Comparison of ENCODE assay signal across 8 mouse cellular contexts in genomic region chr14:17659686-17660328, GRCm38 (mm10). TPM values are rescaled to one million over a fixed set of nuclear protein-coding genes. Genes with fewer than 3 reads are reported as not detected.
DNase-seq lines count a peak whose midpoint lies in the region; ATAC-seq and TF ChIP-seq lines count a peak whose summit lies in the region.

Thrb (plus strand) TSS chr14:17660261.

- H3K27ac ChIP-seq in cerebellum, adult 2 months (ENCODE audit: insufficient read depth, low read length), result peak within 1 kb of the TSS; percentile 3; the same call in 1 of the 2 replicates
- peak within 1 kb of the TSS; percentile 97 for H3K27ac ChIP-seq in gastrocnemius, adult 2 months
- 0 out of 2 replicates have a peak within 1 kb of the TSS, but pooled peaks have one; percentile 1 for H3K27ac ChIP-seq in hindbrain, embryonic 15.5 days (replicated peaks)

- H3K9ac ChIP-seq in hindbrain, embryonic 15.5 days, result peak within 1 kb of the TSS; percentile 45

- no peaks in the 10 kb centered on the region for H3K4me1 ChIP-seq in cerebellum, adult 2 months (ENCODE audit: control insufficient read depth, insufficient read depth, low read length)
- peaks cover 22% of the 10 kb centered on the region for H3K4me1 ChIP-seq in hindbrain, embryonic 15.5 days (replicated peaks)

- no peak for TF ChIP-seq CTCF in cerebellum, adult 2 months (IDR thresholded peaks at IDR 0.05; ENCODE audit: borderline replicate concordance, insufficient read depth, low read depth, low read length)
- no peak for TF ChIP-seq CTCF in gastrocnemius, adult 2 months (IDR thresholded peaks at IDR 0.05)

- no peaks in the 10 kb centered on the region for H3K27me3 ChIP-seq in cerebellum, adult 2 months (ENCODE audit: control insufficient read depth, insufficient read depth, low read length)
- peaks cover 16% of the 10 kb centered on the region for H3K27me3 ChIP-seq in hindbrain, embryonic 15.5 days

- TF ChIP-seq POLR2A in cerebellum, adult 2 months (IDR thresholded peaks at IDR 0.05; ENCODE audit: borderline replicate concordance, insufficient read depth, low read length), result no peak

- H3K36me3 ChIP-seq in hindbrain, embryonic 15.5 days, result no peaks in the 10 kb centered on the region

- H3K4me3 ChIP-seq in cerebellum, adult 2 months (replicated peaks; ENCODE audit: insufficient read depth, low read depth, low read length), result peak within 1 kb of the TSS; percentile 51
- H3K4me3 ChIP-seq in gastrocnemius, adult 2 months, result peak within 1 kb of the TSS; percentile 94
- peak within 1 kb of the TSS; percentile 53 for H3K4me3 ChIP-seq in hindbrain, embryonic 15.5 days

- H3K4me2 ChIP-seq in hindbrain, embryonic 15.5 days, result peak within 1 kb of the TSS; percentile 98

- WGBS in cerebellum, adult 2 months, result 1% methylated on average over 23 of the region's 23 CpGs
- WGBS in hindbrain, embryonic 15.5 days, result 2% methylated on average over 23 of the region's 23 CpGs

- peak; percentile 20 for ATAC-seq in hindbrain, embryonic 15.5 days (ENCODE audit: low FRiP score, low read depth)

- no peaks in the 10 kb centered on the region for H3K9me3 ChIP-seq in hindbrain, embryonic 15.5 days

- DNase-seq in lung, adult 18-20 months, result peak; percentile 31 to 32
- DNase-seq in lung, postnatal 4 days, result no peak
- peak; percentile 41 to 45 for DNase-seq in cerebellum, adult 2 months
- DNase-seq in gastrocnemius, adult 2 months, result peak; percentile 68
- DNase-seq in layer of hippocampus, postnatal 25 days (ENCODE audit: extremely low spot score in 1 of 2, low spot score in 1 of 2), result peak in 1 of 2 experiments; percentile 15
- DNase-seq in lung, postnatal 14 days, result peak; percentile 16
- DNase-seq in right cerebral cortex, adult 2 months (ENCODE audit: low spot score in 2 of 2), result peak; percentile 29 to 38

- intact Hi-C loops in gastrocnemius, adult 2 months (cut with DNase I), result loop anchor here (2.0 to 5.0 kb wide), 6 partner anchors 37 to 307 kb away; no protein-coding TSS in a partner anchor

RNA-seq across cellular contexts. Expression of gene Thrb, which starts in this region (rescaled TPM):
- 5.1 and 5.4 TPM in 2 replicates for polyA plus RNA-seq in cerebellum, adult 2 months (2012; rRNA removed)
- 10 to 100 TPM; 26.7 to 40.0 TPM for total RNA-seq in gastrocnemius, adult 2 months (2021)
- polyA plus RNA-seq in hindbrain, embryonic 15.5 days (2015; fragmentation: Nextera tagmentation; extraction: Ambion mirVana), result 2.3 TPM in 2 replicates
- total RNA-seq in layer of hippocampus, postnatal 25 days (2021), result 10 to 100 TPM; 35.4 to 40.7 TPM

Comparison
In these comparisons a context has a peak if more than half of its experiments do, and no peak if none do; other contexts are left out.
1. DNase-seq: peak in lung, adult 18-20 months (2 of 2), cerebellum, adult 2 months (2 of 2), gastrocnemius, adult 2 months (single experiment), lung, postnatal 14 days (single experiment) and right cerebral cortex, adult 2 months (2 of 2); none in lung, postnatal 4 days (0 of 2).
2. H3K27ac ChIP-seq: peak in every context shown above with its lines; median percentile 97 in gastrocnemius, adult 2 months; 3 in cerebellum, adult 2 months; 1 in hindbrain, embryonic 15.5 days.
3. Peak in every context shown above with its lines, with median percentiles within 50 percentile points of each other: H3K4me3 ChIP-seq.